Mouse (Mus musculus): ENCODE results near the gene Rpl38. TPM values are rescaled to one million over a fixed set of nuclear protein-coding genes. Genes with fewer than 3 reads are reported as not detected.

Rpl38 gene
- polyA plus RNA-seq, 1 experiment from 2014 or later: 935 TPM

DNA sequence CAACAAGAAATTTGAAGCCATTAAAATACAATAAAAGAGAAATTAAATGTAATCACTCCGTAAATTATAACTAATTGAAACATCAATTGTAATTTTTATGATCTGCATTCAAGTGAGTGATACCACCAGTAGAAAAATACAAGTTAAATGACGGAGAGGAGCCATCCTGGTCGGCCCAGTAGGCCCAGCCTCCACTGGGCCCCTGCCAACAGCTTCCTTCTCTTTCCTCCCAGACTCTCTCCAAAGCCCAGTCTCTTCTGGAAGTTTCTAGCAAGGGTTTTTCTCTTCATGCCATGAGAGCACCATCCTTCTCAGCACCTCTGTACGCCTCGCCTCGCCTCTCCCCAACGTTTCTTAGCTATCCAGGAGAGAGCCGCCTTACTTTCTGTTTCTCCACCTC lies 27.2 kb upstream of the Rpl38 start:
- H3K27ac ChIP-seq (ENCODE audit: low read depth, low read length): no peak overlapping the region
- no peaks in the 10 kb centered on the region for H3K9me3 ChIP-seq (ENCODE audit: control insufficient read depth)
- no peak overlapping the region for H3K4me3 ChIP-seq (ENCODE audit: low read depth, low read length)
- no peak for TF ChIP-seq CTCF (IDR thresholded peaks at IDR 0.05; ENCODE audit: low read depth)
- WGBS: 70% methylated on average over 8 of the region's 8 CpGs
- H3K36me3 ChIP-seq (ENCODE audit: control insufficient read depth, insufficient read depth): no peaks in the 10 kb centered on the region
- no peaks in the 10 kb centered on the region for H3K4me1 ChIP-seq (replicated peaks; ENCODE audit: control insufficient read depth, insufficient read depth, low read length)
- no peak overlapping the region for H3K9ac ChIP-seq (ENCODE audit: low read depth, low read length)
- H3K27me3 ChIP-seq (replicated peaks; ENCODE audit: control insufficient read depth, insufficient read depth, low read length): peaks cover 6% of the 10 kb centered on the region; the same call in 1 of the 2 replicates
- ATAC-seq: no peak
- H3K4me2 ChIP-seq (replicated peaks; ENCODE audit: low read depth): no peak overlapping the region

DNA sequence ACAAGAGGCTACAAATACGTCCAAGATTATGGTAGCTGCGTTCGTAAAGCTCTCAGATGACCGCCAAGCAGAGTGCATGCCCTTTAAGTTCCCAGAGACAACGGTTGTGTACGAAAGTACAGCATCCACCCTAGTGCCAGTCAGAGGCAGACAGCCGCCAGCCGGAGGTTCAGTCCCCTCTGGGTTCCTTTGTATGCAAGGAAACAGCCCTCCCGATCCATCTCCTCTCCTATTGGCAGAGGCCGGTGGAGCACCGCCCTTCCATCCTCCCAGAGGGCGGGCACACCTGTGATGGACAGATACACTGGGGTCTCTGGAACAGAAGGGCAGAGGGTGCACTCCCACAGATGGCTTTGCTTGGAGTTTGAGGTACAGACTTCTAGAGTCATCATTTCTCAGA lies 26.1 kb upstream of the Rpl38 start:
- Histone ChIP-seq H3K9me3 (ENCODE audit: control insufficient read depth) (no peaks in the 10 kb centered on the region), H3K4me3 (ENCODE audit: low read depth, low read length) (no peak overlapping the region), H3K9ac (ENCODE audit: low read depth, low read length) (no peak overlapping the region), H3K27ac (ENCODE audit: low read depth, low read length) (no peak overlapping the region), H3K4me2 (replicated peaks; ENCODE audit: low read depth) (no peak overlapping the region), H3K36me3 (ENCODE audit: control insufficient read depth, insufficient read depth) (no peaks in the 10 kb centered on the region), H3K4me1 (replicated peaks; ENCODE audit: control insufficient read depth, insufficient read depth, low read length) (no peaks in the 10 kb centered on the region), H3K27me3 (replicated peaks; ENCODE audit: control insufficient read depth, insufficient read depth, low read length) (peaks cover 6% of the 10 kb centered on the region; the same call in 1 of the 2 replicates)
- 62% methylated on average over 12 of the region's 12 CpGs for WGBS
- ATAC-seq: no peak
- TF ChIP-seq CTCF (IDR thresholded peaks at IDR 0.05; ENCODE audit: low read depth): no peak

DNA sequence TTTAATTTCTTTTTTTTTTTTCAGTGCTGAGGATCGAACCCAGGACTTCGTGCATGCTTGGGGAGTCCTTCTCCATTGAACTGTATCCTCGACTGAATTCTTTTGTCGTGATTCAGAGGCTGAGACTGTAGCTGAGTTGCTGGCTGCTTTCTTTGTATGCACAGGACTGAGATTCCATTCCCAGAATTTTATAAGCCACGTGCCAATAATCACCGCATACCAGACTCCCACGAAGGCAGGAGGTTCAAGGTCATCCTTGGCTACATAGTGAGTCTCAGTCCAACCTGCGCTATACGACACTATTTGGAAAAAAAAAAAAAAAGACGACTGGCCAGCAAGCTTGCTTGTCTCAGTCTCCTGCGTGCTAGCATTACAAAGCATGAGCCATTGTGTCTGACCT lies 25.4 kb upstream of the Rpl38 start:
- no peak overlapping the region for H3K4me2 ChIP-seq (replicated peaks; ENCODE audit: low read depth)
- TF ChIP-seq CTCF (IDR thresholded peaks at IDR 0.05; ENCODE audit: low read depth): no peak
- H3K36me3 ChIP-seq (ENCODE audit: control insufficient read depth, insufficient read depth): no peaks in the 10 kb centered on the region
- ATAC-seq: no peak
- no peaks in the 10 kb centered on the region for H3K4me1 ChIP-seq (replicated peaks; ENCODE audit: control insufficient read depth, insufficient read depth, low read length)
- H3K27me3 ChIP-seq (replicated peaks; ENCODE audit: control insufficient read depth, insufficient read depth, low read length): peaks cover 6% of the 10 kb centered on the region; the same call in 1 of the 2 replicates
- 64% methylated on average over 11 of the region's 11 CpGs for WGBS
- no peak overlapping the region for H3K27ac ChIP-seq (ENCODE audit: low read depth, low read length)
- H3K9ac ChIP-seq (ENCODE audit: low read depth, low read length): no peak overlapping the region
- H3K4me3 ChIP-seq (ENCODE audit: low read depth, low read length): no peak overlapping the region
- H3K9me3 ChIP-seq (ENCODE audit: control insufficient read depth): no peaks in the 10 kb centered on the region

DNA sequence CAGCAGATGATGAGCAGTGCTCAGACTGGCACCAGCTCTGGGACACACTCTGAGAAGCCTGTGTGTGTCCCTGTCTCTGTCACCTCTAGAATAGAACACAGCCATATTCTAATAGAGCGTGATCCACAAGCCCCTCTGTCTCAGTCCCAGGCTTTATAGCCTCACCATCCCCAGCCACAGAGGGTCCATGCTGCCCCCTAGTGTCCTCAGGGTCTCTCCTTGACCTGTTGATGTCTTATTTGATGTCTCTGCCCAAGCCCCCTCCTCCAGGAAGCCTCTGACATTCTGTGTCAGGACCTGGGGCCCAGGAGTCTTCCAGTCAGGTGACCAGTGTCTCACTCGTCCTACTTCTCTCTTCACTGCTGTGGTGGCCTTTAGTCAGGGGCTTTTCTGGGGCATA lies 24.2 kb upstream of the Rpl38 start:
- peaks cover 6% of the 10 kb centered on the region; the same call in 1 of the 2 replicates for H3K27me3 ChIP-seq (replicated peaks; ENCODE audit: control insufficient read depth, insufficient read depth, low read length)
- WGBS: 47% methylated on average over 2 of the region's 2 CpGs
- no peak overlapping the region for H3K4me3 ChIP-seq (ENCODE audit: low read depth, low read length)
- H3K9me3 ChIP-seq (ENCODE audit: control insufficient read depth): no peaks in the 10 kb centered on the region
- H3K27ac ChIP-seq (ENCODE audit: low read depth, low read length): no peak overlapping the region
- H3K9ac ChIP-seq (ENCODE audit: low read depth, low read length): no peak overlapping the region
- no peak for TF ChIP-seq CTCF (IDR thresholded peaks at IDR 0.05; ENCODE audit: low read depth)
- H3K36me3 ChIP-seq (ENCODE audit: control insufficient read depth, insufficient read depth): no peaks in the 10 kb centered on the region
- ATAC-seq: no peak
- no peak overlapping the region for H3K4me2 ChIP-seq (replicated peaks; ENCODE audit: low read depth)
- H3K4me1 ChIP-seq (replicated peaks; ENCODE audit: control insufficient read depth, insufficient read depth, low read length): no peaks in the 10 kb centered on the region

DNA sequence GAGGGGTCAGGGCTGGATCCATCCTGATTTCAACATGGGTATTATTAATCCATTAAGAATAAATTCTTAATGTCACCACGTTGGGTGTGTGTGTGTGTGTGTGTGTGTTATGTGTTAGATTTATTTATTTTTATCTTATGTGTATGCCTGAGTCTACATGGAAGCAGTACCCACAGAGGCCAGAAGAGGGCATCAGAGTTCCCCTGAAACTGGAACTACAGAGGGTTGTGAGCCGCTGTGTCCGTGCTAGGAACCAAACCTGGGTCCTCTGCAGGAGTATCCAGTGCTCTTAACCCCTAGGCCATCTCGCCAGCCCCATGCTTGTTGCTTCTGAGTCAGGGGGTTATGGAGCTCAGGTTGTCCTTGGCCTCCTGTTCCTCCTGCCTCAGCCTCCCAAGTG lies 18.8 kb upstream of the Rpl38 start:
- Histone ChIP-seq H3K4me1 (replicated peaks; ENCODE audit: control insufficient read depth, insufficient read depth, low read length) (no peaks in the 10 kb centered on the region), H3K36me3 (ENCODE audit: control insufficient read depth, insufficient read depth) (no peaks in the 10 kb centered on the region), H3K4me2 (replicated peaks; ENCODE audit: low read depth) (no peak overlapping the region), H3K9ac (ENCODE audit: low read depth, low read length) (no peak overlapping the region), H3K27ac (ENCODE audit: low read depth, low read length) (no peak overlapping the region), H3K27me3 (replicated peaks; ENCODE audit: control insufficient read depth, insufficient read depth, low read length) (peaks cover 11% of the 10 kb centered on the region; the same call in 1 of the 2 replicates), H3K9me3 (ENCODE audit: control insufficient read depth) (no peaks in the 10 kb centered on the region), H3K4me3 (ENCODE audit: low read depth, low read length) (no peak overlapping the region)
- WGBS: 57% methylated on average over 4 of the region's 4 CpGs
- no peak for ATAC-seq
- TF ChIP-seq CTCF (IDR thresholded peaks at IDR 0.05; ENCODE audit: low read depth): peak; percentile 27

DNA sequence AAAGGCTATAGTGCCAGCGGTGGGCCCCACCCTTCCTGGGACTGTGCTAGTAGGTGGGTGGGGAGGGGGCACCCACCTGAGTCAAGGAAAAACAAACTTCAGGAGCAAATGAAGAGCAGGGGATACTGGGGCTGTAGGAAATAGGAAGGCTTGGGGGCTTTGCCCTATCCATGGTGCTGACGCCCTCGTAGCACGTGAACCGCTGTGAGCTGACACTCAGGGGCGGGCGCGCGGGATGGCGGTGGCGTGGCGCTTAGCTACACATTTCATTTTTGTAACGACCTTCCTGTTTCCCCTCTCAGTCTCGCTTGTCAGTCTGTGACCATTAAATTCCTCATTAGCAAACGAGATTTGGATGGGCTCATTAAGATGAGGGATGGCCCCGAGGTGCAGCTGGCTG lies 15.8 kb upstream of the Rpl38 start:
- peaks cover 17% of the 10 kb centered on the region; the same call in 1 of the 2 replicates for H3K27me3 ChIP-seq (replicated peaks; ENCODE audit: control insufficient read depth, insufficient read depth, low read length)

DNA sequence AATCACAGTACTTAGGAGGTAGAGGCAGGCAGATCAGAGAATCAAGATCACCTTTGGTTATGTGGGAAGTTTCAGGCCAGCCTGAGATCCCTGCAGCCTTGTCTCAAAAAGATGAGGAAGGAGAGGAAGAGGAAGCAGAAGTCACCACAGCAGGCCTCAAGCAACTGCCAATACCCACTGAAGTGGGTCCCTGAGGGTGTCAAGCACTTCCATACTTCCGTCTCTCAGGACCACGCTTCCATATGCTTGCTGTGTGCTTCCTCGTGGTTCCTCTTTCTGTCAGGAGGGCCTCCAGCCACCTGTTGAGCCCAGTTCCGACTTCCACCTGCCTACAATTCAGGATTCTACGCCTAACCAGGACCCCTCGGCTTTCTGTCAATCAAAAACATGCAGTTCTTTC lies 14.7 kb upstream of the Rpl38 start:
- Histone ChIP-seq H3K27ac (ENCODE audit: low read depth, low read length) (no peak overlapping the region), H3K4me3 (ENCODE audit: low read depth, low read length) (no peak overlapping the region), H3K9ac (ENCODE audit: low read depth, low read length) (no peak overlapping the region), H3K27me3 (replicated peaks; ENCODE audit: control insufficient read depth, insufficient read depth, low read length) (peaks cover 18% of the 10 kb centered on the region; the same call in 1 of the 2 replicates), H3K36me3 (ENCODE audit: control insufficient read depth, insufficient read depth) (no peaks in the 10 kb centered on the region), H3K4me1 (replicated peaks; ENCODE audit: control insufficient read depth, insufficient read depth, low read length) (no peaks in the 10 kb centered on the region), H3K4me2 (replicated peaks; ENCODE audit: low read depth) (no peak overlapping the region), H3K9me3 (ENCODE audit: control insufficient read depth) (no peaks in the 10 kb centered on the region)
- ATAC-seq: no peak
- no peak for TF ChIP-seq CTCF (IDR thresholded peaks at IDR 0.05; ENCODE audit: low read depth)
- 77% methylated on average over 6 of the region's 6 CpGs for WGBS

More for the DNA sequence above, 15.8 kb upstream of the Rpl38 start:
- TF ChIP-seq CTCF (IDR thresholded peaks at IDR 0.05; ENCODE audit: low read depth): no peak
- H3K4me3 ChIP-seq (ENCODE audit: low read depth, low read length): no peak overlapping the region
- H3K27ac ChIP-seq (ENCODE audit: low read depth, low read length): no peak overlapping the region
- H3K4me2 ChIP-seq (replicated peaks; ENCODE audit: low read depth): no peak overlapping the region
- H3K9me3 ChIP-seq (ENCODE audit: control insufficient read depth): no peaks in the 10 kb centered on the region
- H3K36me3 ChIP-seq (ENCODE audit: control insufficient read depth, insufficient read depth): no peaks in the 10 kb centered on the region
- H3K4me1 ChIP-seq (replicated peaks; ENCODE audit: control insufficient read depth, insufficient read depth, low read length): no peaks in the 10 kb centered on the region
- H3K9ac ChIP-seq (ENCODE audit: low read depth, low read length): no peak overlapping the region
- no peak for ATAC-seq
- 4% methylated on average over 16 of the region's 16 CpGs for WGBS

Measured in intestine, postnatal 0 days (tissue).